Mouse (Mus musculus) stomach, postnatal 0 days (tissue): Measurements from ENCODE around the gene Ank2.

Experiments used
- CTCF ChIP-seq: IDR thresholded peaks from 2 replicates; pipeline ENCODE4 v1.5.1; 2016; ENCODE audit warnings: antibody characterized with exemption, low read depth, mild to moderate bottlenecking, moderate library complexity
- EP300 ChIP-seq: optimal IDR thresholded peaks from 2 replicates; pipeline ENCODE3; 2016; ENCODE audit warnings: antibody characterized with exemption

GRCm38 (mm10) chr3:127539193-127539592 is 40.0 kb upstream of the Ank2 start:
- TF ChIP-seq CTCF, result no peak
- no peak for TF ChIP-seq EP300
